Mouse (Mus musculus): Measurements from ENCODE around the gene Pgp. TPM values are rescaled to one million over a fixed set of nuclear protein-coding genes. Genes with fewer than 3 reads are reported as not detected.

The Pgp gene
- total RNA-seq, 2 experiments from 2014 or later = 47.6 to 52.1 TPM

- DNase-seq (ENCODE audit: low spot score) = no peak
Observed at GRCm38 (mm10) chr17:24520450-24520849, 50.3 kb downstream of the Pgp start.

Other genes with a start within 250 kb of the Pgp start
- gene Tedc2, start 249.5 kb upstream of the Pgp start, total RNA-seq (2021) = 1 to 10 TPM; 1.2 to 1.5 TPM
- under 1 TPM; 0.25 to 0.50 TPM for gene Ccnf, start 218.9 kb upstream of the Pgp start, total RNA-seq (2021)
- not detected for gene Abca17, start 119.3 kb upstream of the Pgp start, total RNA-seq (2021)
- 1 to 10 TPM; 6.9 to 7.1 TPM for gene Abca3, start 118.4 kb upstream of the Pgp start, total RNA-seq (2021)
- gene Rnps1, start 55.8 kb upstream of the Pgp start, total RNA-seq (2021) = 10 to 100 TPM; 52.1 to 57.5 TPM
- 100 to 1,000 TPM; 158 to 163 TPM for gene Eci1, start 43.8 kb upstream of the Pgp start, total RNA-seq (2021)
- 1 to 10 TPM; 1.0 to 1.3 TPM for gene Dnase1l2, start 27.3 kb upstream of the Pgp start, total RNA-seq (2021)
- gene E4f1, start 79 bp upstream of the Pgp start, total RNA-seq (2021) = 10 to 100 TPM; 10.8 TPM
- gene Bricd5, start 3.5 kb downstream of the Pgp start, total RNA-seq (2021) = under 1 TPM in 1 of 2 experiments, not detected in 1; 0.31 TPM
- gene Mlst8, start 8.7 kb downstream of the Pgp start, total RNA-seq (2021) = 10 to 100 TPM in 1 of 2 experiments, 1 to 10 TPM in 1; 9.9 to 11.1 TPM
- gene Caskin1, start 18.2 kb downstream of the Pgp start, total RNA-seq (2021) = under 1 TPM; 0.09 to 0.17 TPM
- 10 to 100 TPM; 25.7 to 29.7 TPM for gene Traf7, start 57.5 kb downstream of the Pgp start, total RNA-seq (2021)
- not detected for gene Rab26, start 63.8 kb downstream of the Pgp start, total RNA-seq (2021)
- gene Pkd1, start 79.4 kb downstream of the Pgp start, total RNA-seq (2021) = 10 to 100 TPM; 12.8 to 21.4 TPM
- gene Tsc2, start 162.2 kb downstream of the Pgp start, total RNA-seq (2021) = 100 to 1,000 TPM in 1 of 2 experiments, 10 to 100 TPM in 1; 83.2 to 105 TPM
- gene Nthl1, start 162.3 kb downstream of the Pgp start, total RNA-seq (2021) = 1 to 10 TPM; 2.5 to 3.5 TPM
- gene Slc9a3r2, start 179.9 kb downstream of the Pgp start, total RNA-seq (2021) = 10 to 100 TPM; 31.8 to 55.0 TPM
- gene Npw, start 188.1 kb downstream of the Pgp start, total RNA-seq (2021) = not detected
- gene Zfp598, start 199.3 kb downstream of the Pgp start, total RNA-seq (2021) = 10 to 100 TPM; 23.1 to 25.4 TPM
- under 1 TPM in 1 of 2 experiments, not detected in 1; 0.14 TPM for gene Syngr3, start 219.6 kb downstream of the Pgp start, total RNA-seq (2021)
- gene Gfer, start 225.8 kb downstream of the Pgp start, total RNA-seq (2021) = 10 to 100 TPM; 41.1 to 48.3 TPM
- under 1 TPM; 0.32 to 0.95 TPM for gene Noxo1, start 225.8 kb downstream of the Pgp start, total RNA-seq (2021)
- 10 to 100 TPM; 15.4 to 16.0 TPM for gene Tbl3, start 237.3 kb downstream of the Pgp start, total RNA-seq (2021)
- gene Rnf151, start 247.7 kb downstream of the Pgp start, total RNA-seq (2021) = not detected
- 100 to 1,000 TPM; 548 to 574 TPM for gene Rps2, start 247.7 kb downstream of the Pgp start, total RNA-seq (2021)

Measured in gastrocnemius, adult 18-20 months (tissue).